9 mouse cellular contexts compared by ENCODE assay signal in genomic region chr1:6152436-6152835, GRCm38 (mm10).
DNase-seq lines count a peak whose midpoint lies in the region.
"Had no signal": no experiment of that assay in that cellular context is flagged by ENCODE, and none has a peak within 500 bp of the region (broad histone marks: within the 10 kb centered on the region; RNA-seq: fewer than 3 reads in every experiment).

No protein-coding gene starts in this region.

- DNase-seq in kidney, postnatal 4 days, result peak; percentile 19 to 33
- no peak for DNase-seq in kidney, adult 9 months
- DNase-seq in 3T3-L1 (ENCODE audit: low read depth, low spot score), result peak; percentile 13
- peak; percentile 22 for DNase-seq in 416B (ENCODE audit: low read depth)
- DNase-seq in embryo, embryonic 11 days, result peak; percentile 25
- no peak for DNase-seq in natural killer cell, adult 2 months (ENCODE audit: low spot score in 2 of 2)
- DNase-seq in gastrocnemius, adult 8-10 months (ENCODE audit: low spot score in 2 of 2), result no peak
- DNase-seq: cerebellum, adult 9-10 months; heart, postnatal 14 days had no signal

Comparison
In these comparisons a context has a peak if more than half of its experiments do, and no peak if none do; other contexts are left out.
1. DNase-seq: peak in kidney, postnatal 4 days (2 of 2), 3T3-L1 (single experiment), 416B (single experiment) and embryo, embryonic 11 days (single experiment); none in kidney, adult 9 months (single experiment), natural killer cell, adult 2 months (0 of 2) and gastrocnemius, adult 8-10 months (0 of 2).